Mouse (Mus musculus) cerebellum, adult 9-11 months (tissue): ENCODE measurements at regions not wholly inside any gene's neighbourhood (a gene's known extent, or its start where the extent isn't known, plus 50 kb on each side); places are given as distances from the start of the nearest gene placed in this dataset.

Experiments
- DNase-seq: peaks from one replicate; pipeline ENCODE4 v3.0.0; 2022

DNA sequence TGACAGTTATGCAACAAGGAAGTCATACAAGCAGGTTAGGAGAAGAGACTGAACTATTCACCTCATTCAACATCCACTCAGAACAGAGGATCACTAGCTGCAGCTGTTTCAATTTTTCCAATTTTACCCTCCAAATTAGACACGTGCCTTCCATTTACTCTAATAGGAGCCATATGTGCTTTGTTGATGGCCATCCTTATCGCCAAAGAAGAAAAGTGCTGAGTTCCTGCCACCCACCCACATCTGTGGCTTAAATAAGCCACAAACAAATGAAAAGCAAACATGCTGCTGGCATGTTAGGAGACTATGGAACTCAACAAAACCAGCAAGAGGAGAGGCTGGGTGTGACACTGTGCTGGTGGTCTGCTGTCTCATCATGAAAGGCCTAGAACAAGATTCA, 1786.1 kb downstream of the 9330182O14Rik start:
- no peak for DNase-seq

DNA sequence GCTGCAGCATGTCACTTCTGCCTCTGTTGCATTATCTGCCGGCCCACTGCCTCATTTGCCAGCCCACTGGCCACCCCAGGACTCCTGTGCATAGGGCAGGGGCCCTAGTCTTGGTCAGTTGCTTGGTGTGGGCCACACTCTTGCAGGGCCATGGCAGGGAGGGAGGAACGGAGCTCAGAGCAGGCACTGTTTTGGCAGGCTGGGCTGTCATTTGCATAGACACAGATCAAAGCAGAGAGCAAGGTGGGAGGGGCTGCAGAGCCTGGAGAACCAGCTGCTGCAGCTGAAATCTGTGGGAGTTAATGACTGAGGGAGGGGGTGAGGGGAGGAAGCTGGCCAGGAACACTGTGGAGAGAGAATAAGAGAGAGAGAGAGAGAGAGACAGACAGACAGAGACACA, 1802.5 kb downstream of the 9330182O14Rik start:
- no peak for DNase-seq

DNA sequence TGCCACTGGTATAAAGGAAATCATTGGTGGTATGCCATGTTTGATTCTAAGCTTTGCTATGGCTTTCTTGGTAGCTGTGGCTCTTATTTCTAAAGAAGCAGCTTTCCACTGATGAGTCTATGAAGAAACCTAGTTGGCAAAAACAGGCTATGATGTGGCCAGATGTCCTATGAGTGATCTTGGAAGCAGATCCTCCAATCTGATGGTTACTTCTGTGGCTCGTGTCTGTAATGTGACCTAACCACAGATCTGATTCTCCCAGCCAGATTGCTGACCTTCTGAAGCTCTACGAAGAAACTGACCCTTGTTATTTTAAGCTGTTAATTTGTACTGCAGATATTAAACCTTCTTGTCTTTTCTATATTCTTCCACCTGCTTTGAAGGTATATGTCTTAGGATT, 1811.1 kb downstream of the 9330182O14Rik start:
- no peak for DNase-seq

DNA sequence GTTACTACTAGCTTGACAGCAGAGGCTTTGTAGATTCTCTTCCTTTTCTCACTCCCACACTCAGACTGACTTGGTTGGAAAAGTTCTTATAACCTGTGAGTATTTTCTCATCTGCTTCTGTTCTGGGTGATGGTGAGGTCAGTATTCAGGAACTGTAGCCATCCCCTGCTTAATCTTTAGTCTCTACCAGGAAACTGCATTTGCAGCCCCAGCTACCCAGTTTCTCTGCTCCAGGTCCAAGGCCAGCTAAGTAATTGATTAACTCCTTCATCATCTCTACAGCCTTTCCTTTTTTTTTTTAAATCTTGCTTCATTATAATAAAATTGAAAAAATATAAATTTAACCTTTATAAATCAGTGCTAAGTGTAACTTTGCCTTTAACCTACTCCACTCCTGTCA, 1813.7 kb downstream of the 9330182O14Rik start:
- DNase-seq = no peak

DNA sequence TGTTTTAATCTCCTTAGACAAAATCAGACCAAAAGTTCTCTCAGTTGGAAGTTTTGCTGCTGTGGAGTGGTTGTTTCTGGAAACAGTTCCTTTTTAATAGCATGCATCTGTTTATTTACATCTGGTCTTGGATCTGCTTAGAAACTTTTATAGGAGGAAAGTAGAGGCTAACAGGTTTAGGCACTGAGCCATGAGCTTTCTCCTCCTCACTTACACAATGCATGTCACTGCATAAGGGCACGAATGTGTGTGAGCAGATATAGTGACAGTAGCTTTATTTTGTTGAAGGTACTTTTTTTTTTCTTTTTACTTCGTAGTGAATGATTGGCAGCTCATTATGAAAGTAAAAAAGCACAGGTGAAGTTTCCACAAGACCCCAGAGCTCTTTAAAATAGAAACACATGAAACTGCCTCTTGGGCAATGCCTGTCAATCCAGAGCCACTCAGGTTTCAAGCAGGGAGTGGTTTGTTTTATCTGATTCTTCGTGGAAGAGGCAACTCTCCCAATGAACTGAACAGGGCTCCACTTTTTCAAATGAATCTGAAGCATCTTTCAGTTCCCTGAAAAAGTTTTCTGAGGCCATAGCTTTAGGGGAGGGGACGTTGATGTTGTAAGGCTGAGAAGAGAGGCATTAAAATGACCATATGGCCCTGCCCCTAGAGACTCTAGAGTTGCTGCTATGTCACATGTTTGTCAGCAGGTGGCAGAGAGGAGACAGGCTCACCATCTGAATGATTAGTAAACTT, 1814.4 kb downstream of the 9330182O14Rik start:
- DNase-seq = peak; percentile 7

DNA sequence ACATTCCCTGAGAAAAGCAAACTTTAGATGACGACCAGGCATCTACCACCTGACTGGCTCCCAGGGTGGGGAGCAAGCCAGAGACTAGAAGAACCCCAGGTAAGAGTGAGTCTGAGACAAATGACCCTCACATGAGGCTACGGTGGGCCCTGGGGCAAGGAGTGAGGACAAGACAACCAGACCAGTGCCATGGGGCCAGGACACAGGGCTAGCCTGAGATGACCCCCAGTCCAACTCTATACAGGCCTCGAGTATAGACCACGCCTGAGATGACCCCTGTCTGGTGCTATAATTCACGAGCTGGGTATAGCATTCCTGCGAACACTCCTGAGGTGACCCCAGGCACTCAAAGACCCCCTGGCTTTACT, 1814.9 kb downstream of the 9330182O14Rik start:
- no peak for DNase-seq

DNA sequence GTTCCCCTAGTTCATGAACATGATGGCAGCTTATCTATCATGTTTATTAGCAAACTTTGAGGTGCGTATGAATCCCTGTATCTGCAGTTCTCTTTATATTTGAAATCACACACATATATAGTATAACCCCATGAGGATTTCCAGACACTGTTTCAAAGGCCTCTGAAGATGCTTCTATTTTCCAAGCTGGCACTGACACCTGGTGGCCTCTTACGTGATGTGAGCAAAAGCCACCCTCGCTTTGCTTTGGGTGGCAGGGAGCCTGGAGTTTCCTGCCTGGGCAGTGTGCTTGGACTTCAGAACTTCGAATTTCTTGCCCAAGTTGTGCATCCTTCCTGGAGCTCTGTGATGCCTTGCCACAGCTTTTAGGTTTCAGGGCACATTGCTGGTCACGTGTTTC, 1817.1 kb downstream of the 9330182O14Rik start:
- no peak for DNase-seq

DNA sequence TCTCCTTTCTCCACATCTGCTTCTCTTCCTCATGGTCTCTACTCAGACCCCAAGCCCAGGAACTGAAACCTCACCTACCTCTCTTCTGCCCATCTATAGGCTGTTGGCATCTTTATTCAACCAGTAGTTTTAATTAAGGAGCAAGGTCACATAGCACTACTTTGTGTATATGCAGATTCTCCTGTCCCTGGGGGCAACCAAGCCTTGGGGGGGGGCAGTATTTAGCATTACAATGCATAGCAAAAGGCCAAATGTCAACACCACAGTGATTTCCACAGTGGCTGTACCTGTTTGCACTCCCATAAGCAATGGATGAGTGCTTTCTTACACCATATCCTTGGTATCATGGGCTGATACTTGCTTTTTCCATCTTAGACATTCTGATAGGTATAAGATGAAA, 1826.4 kb downstream of the 9330182O14Rik start:
- no peak for DNase-seq

DNA sequence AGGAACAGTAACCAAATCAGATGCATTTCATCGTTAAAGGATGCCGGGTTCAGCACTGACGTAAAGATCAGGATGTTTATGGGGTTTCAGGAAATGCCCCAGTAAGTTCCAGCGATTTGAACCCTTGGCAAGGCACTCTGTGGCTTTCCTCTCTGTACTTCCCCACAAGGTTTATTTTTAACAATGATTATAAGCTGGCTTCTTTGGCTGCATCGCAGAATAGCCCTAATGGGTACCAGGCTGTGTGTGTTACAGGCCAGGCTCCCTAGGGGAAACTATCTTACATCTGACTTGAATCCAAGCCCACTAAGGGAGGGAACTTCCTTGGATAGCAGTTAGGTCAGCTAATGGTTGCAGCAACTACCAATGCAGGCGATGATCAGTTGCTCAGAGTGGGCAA, 1836.7 kb downstream of the 9330182O14Rik start:
- DNase-seq = no peak

DNA sequence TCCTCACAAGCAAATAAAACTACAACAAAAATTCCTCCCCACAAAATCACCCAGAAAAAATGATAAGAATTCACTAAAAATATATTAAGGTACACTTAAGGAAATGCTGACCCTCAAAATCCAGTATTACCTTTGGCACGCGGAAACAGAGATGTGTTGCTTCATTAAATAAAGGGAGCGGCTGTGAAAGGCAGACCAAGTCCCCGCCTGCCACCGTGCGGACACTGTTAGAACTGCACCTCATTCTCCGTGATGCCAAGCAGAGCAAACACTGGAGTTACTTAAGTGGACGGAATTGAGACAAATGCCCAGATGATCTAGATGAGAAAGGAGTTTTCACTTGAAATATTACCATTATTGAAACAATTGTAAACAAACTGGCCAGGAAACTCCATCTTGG, 1839.1 kb downstream of the 9330182O14Rik start:
- peak; percentile 79 for DNase-seq

DNA sequence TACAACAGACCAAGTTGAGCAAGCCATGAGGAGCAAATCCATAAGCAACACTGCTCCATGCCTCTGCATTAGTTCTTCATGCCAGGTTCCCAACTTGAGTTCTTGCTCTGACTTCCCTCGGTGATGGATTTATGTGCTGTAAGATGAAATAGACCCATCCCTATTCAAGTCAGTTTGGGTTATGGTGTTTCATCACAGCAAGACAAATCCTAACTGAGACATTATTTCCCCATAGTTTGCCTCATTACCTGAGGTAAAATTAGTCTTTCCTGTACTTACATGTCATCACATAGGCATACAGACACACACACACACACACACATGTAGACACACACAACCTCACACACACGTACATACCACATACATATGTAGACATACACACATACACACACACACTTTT, 1843.0 kb downstream of the 9330182O14Rik start:
- no peak for DNase-seq

DNA sequence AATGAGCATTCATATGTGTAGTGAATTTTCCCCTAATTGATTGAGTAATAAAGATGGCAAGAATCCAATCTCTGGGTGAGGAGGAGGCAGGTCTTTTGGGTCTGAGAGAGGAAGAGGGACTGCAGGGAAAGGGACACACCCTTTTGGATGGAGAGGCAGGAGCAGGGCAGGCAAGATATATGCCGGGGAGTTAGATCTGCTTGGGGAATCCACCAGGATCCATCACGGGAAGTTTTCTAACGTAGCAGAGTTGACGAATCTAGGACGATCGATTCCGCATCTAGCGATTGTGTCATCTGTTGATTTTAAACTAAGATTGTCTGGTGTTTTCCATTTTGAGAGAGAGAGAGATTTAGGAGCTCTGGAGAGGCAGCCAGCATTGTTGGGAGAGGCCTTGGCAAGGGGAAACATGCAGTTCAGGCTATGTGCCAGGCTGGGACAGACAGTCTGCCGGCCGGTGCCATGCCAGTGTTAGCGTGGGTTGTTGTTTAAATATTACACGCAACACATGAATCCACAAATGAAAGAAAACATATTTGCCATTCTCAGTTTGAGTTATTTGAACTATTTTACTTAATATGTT, 1843.6 kb downstream of the 9330182O14Rik start:
- DNase-seq = peak; percentile 53

DNA sequence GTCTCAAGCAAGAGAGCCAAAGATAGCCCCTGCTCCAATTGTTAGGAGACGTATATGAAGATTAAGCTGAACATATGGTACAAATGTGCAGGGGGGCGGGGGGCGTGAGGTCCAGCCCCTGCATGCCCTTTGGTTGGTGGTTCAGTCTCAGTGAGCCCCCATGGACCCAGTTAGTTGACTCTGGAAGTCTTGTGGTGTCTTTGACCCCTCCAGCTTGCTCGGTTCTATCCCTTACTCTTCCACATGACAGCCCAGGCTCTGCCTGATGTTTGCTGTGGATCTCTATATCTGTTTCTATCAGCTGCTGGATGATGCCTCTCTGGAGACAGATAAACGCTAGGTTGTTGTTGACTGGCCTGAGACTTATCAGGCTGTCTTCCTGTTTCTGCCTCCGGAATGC, 1849.1 kb downstream of the 9330182O14Rik start:
- no peak for DNase-seq

DNA sequence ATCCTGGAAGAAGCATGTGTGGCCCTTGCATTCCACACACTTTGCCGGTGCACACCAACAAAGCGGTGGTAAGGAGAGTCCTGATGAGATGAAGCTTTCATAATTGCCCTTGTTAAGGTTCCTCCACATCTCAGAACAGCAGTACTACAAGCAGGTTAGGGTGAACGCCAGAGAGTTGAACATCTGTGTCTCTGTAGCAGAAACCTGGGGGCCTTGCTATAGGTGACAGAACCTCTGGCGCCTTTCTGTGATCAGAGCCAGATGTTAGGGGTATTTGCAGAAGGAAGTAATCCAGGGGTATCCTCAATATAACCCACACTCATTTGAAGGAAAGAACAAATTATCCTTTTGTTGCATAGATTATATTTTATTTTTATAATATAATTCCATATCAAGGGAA, 1850.1 kb downstream of the 9330182O14Rik start:
- no peak for DNase-seq

DNA sequence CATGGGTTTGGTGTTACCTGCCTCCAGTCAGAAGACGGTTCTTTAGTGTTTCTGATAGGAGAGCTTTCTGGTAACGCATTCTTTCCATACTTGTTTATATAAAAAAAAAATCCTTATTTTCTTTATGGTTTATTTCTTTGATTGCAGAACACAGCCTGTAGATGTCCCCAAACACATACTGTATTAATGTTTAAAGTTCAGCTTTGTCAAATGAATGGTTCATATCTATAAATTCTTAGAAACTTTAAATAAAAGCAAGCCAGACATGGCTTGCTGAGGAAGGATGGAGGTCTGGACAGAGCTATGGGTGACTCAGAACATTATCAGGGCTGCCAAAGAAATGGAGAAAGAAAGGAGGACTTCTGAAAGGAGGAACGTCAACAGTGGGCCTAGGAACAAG, 1852.1 kb downstream of the 9330182O14Rik start:
- DNase-seq = no peak

DNA sequence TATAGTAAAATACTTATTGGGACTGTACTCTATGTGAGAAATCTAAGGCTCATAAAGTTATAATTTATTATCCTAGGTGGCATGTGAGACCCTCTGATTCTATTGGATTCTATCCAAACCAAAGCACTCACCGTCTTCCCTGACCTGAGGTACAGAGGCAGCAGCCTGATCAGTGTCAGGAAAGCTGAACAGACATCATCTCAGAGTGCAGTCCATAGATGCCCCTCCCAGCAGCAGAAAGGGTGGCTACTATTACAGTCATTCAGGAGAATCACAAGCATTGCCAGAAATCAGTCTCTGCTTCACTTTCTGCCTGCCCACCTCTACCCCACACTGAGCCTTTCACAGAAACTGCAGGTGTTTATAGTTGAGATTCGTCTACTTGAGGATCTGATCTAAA, 1854.9 kb downstream of the 9330182O14Rik start:
- DNase-seq = no peak

DNA sequence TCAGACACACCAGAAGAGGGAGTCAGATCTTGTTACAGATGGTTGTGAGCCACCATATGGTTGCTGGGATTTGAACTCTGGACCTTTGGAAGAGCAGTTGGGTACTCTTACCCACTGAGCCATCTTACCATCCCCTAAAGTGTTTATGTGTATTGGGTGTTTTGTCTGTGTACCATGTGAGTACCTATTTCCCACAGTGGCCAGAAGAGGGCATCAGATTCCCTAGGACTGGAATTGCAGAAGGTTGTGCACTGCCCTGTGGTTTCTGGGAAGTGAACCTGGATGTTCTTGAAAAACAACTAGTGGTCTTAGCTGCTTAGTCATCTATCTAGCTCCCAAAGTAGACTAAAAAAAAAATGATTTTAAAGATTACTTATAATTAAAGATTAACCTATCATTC, 1857.7 kb downstream of the 9330182O14Rik start:
- no peak for DNase-seq

DNA sequence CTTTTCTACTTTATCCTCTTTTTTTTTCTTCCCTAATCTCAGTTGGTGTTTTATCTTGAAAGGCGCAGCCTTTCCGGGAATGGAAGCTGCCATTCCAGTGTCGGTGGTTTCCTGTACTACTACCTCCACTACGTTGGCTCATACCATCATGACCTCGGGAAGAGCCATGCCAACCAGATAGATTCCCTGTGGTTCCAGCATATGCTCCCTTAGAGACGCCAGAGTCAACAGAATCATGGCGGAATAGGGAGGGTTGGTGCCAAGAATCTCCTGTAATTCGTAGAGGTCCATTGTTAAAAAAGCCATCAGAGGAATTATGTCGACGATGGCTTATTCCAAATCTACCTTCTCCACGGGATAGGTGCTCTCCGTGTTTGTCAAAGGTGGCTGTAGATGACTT, 1898.1 kb downstream of the 9330182O14Rik start:
- DNase-seq = peak; percentile 82

DNA sequence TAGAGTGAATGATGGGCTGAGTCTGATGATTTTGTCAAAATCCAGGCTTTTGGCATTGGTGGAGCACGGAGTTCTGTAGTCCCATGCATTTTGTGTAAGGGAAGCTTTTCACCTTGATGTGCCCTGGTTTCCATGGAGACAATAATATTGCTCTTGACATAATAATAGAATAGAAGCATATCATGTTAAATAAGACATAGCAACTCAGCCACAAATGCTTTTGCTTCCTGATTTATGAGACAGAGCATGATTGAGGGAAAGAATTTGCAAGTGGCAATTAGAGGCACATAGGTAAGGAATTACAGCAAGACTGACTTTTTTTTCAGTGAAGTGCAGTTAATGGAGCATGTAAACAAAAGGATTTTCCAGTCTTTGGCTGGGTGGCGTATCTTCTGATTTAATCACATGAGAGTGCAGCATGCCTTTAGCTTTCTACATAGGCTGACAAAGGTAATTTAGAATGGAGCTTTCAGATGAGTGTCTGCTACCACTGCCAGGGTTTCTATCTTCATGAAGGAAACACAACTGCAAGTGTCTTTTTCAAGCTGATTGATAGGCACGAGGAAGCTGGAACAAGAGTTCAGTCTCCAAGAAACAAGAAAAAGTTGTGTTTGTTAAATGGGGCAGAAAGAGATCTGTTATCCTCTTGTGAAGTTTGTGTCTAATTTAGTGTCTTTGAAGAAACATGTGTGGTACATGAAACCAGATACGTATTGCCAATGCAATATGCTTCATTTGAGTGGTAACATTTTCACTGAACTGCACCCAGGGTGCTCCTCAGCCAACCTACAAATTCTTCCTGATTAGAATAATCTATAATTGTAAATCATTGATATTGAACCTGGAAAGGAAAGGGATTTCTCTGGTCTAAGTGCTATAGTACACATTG, 1913.2 kb downstream of the 9330182O14Rik start:
- no peak for DNase-seq

DNA sequence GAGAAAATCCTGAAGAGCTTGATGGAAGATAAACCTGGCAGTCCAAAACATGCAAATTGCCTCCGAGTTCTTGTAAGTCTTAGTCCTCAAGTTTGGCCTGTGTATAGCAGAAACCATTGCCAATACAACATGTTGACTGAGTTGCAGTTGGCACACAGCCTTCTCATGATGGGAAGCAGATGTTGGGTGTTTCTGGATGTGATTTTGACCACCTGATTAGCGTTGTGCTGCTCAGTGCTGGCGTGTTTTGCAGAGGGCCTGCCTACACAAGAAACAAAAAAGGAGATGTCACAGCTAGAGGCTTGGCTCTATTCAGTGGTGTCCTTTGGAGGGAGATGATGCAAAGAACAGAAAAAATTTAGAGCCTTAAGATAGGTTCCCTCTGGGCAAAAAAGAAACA, 1922.6 kb downstream of the 9330182O14Rik start:
- no peak for DNase-seq

DNA sequence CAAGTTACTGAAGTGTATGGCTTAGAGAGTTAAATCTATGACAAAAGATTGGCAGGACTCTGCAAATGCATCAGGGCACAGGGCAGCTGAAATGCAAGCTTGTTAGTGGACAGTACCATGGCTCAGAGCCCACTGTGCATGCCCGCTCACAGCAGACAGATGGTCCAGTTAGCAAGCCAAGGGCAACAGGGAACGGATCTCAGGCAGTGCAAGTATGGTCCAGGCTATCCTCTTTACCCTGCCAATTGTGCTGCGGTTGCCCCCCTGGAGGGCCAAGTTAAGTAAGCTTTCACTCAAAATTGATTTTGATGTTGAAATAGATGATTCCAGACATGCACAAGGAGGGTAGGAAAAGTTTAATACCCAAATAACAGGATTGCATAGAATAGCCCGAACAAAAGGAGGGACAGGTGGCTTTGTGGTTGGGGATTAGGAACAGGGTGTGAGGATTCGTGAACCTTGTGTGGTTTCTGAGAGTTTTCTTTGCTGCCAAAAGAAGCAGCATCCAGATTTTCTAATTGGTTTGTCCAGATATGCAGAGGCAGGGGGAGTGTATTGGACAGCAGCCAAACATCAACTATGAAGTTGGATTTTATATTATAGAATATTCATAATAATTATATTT, 1934.2 kb downstream of the 9330182O14Rik start:
- DNase-seq = peak; percentile 95

DNA sequence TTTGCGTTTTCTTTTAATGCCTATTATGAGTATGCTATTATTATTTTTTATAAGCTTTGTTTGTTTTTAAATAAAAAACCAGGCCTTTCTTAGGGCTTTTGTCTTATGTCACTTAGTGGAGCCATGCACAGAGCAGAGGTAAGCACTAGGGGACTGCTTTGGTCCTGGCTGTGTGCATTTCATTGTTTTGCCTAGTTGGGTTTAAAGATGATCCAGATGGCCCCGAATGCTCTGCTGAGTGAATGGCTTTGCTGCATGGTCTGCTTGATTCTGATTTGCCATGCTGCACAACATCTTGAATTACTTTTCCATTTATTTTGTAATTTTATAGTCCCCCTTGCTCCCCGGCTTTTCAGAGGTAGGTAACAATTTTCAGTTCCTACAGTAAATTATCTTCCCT, 1934.9 kb downstream of the 9330182O14Rik start:
- no peak for DNase-seq

DNA sequence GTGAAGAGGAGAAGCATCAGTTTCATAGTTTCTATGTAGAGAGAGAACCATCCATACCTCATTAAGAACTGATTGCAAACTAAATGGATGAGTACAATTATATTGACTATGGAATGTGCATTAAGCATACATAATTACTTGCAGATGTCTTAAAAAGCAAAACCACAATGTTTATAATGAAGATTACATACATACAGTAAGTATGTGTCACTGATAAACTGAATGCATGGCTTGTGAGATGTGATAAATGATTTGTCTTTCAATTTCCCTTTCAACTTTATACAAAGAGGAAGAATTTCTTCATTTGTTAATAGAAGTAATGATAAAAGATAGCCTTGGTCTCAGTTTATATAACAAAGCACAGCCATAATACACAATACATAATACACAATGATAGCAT, 1939.3 kb downstream of the 9330182O14Rik start:
- no peak for DNase-seq

DNA sequence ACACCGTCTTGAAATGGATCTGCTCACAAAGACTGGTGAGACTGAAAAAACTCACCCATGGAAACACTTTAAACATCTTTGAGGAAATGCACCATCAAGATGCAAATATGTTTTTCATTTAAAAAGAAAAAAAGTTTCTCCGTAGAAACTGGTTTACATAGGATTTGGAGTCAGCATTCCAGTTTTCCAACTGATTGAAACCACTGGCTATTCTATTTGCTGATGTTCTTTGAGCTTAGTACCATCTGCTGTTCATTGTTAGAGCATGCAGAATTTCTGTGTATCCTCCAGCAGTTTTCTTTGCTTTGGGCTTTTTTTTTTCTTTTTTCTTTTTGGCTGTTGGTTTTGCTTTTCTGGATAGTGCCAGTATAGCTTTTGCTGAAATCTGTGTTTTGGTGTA, 1948.3 kb downstream of the 9330182O14Rik start:
- DNase-seq = no peak
